ENCODE assay signal across 17 mouse cellular contexts in the genomic region with DNA sequence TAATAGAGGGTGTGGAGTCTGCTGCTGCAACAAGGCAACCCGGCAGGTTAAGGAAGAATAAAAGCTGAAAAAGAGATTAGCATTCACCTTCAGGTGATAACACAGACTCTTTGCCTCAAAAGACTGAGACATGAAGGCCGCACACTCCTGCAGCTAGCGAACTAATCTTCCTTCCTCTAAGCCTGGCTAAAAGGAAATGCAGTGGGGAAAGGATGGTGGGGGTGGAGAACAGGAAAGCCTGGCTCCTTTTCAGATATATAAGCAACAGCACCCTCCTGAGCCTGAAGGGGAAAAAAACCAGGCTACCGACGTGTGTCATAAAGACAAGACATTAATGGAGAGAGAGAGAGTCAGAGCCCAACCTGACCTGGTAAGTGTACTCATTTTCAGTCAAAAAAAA.
DNase-seq lines count a peak whose midpoint lies in the region; ATAC-seq and TF ChIP-seq lines count a peak whose summit lies in the region.
"Had no signal": no experiment of that assay in that cellular context is flagged by ENCODE, and none has a peak within 500 bp of the region (broad histone marks: within the 10 kb centered on the region; RNA-seq: fewer than 3 reads in every experiment).

No protein-coding gene starts in this region.

- H3K9ac ChIP-seq in heart, embryonic 13.5 days = no peak overlapping the region
- H3K9ac ChIP-seq in lung, postnatal 0 days (replicated peaks; ENCODE audit: low read depth) = no peak overlapping the region
- H3K9ac ChIP-seq in ES-E14 (ENCODE audit: insufficient read depth, low read depth, low read length, poor library complexity, severe bottlenecking) = no peak overlapping the region
- H3K9ac ChIP-seq in midbrain, postnatal 0 days (replicated peaks; ENCODE audit: low read length, poor library complexity, severe bottlenecking) = no peak overlapping the region
- H3K9ac ChIP-seq: liver, embryonic 15.5 days had no signal

- in situ Hi-C loops in ES-E14 (cut with MboI; ENCODE audit: low sequenced_read_pairs in 2 of 2, unreplicated experiment in 2 of 2) = no loop called here

- H3K9me3 ChIP-seq in heart, embryonic 13.5 days = no peaks in the 10 kb centered on the region
- no peaks in the 10 kb centered on the region for H3K9me3 ChIP-seq in lung, postnatal 0 days (ENCODE audit: low read length)
- no peaks in the 10 kb centered on the region for H3K9me3 ChIP-seq in ES-E14 (ENCODE audit: control insufficient read depth, insufficient read depth, low read depth, low read length)
- H3K9me3 ChIP-seq in midbrain, postnatal 0 days (ENCODE audit: low read length) = 0 out of 2 replicates have a peak, but pooled peaks cover under 1% of the 10 kb centered on the region
- H3K9me3 ChIP-seq: hindbrain, embryonic 10.5 days; limb, embryonic 10.5 days; liver, embryonic 15.5 days had no signal

- TF ChIP-seq EP300 in lung, postnatal 0 days (IDR thresholded peaks at IDR 0.05) = no peak

- peak; percentile 31; the same call in 1 of the 2 replicates for TF ChIP-seq CTCF in lung, postnatal 0 days (IDR thresholded peaks at IDR 0.05)
- peak; percentile 47; the same call in 1 of the 2 replicates for TF ChIP-seq CTCF in midbrain, postnatal 0 days (IDR thresholded peaks at IDR 0.05)

- H3K4me3 ChIP-seq in heart, embryonic 13.5 days = no peak overlapping the region
- no peak overlapping the region for H3K4me3 ChIP-seq in lung, postnatal 0 days (ENCODE audit: low read depth, low read length)
- H3K4me3 ChIP-seq in ES-E14 (ENCODE audit: insufficient read depth in 1 of 2, low read depth in 1 of 2, low read length in 2 of 2, poor library complexity in 1 of 2, severe bottlenecking in 1 of 2) = no peak overlapping the region
- no peak overlapping the region for H3K4me3 ChIP-seq in midbrain, postnatal 0 days (ENCODE audit: low read depth, low read length)
- H3K4me3 ChIP-seq: hindbrain, embryonic 10.5 days; limb, embryonic 10.5 days; liver, embryonic 15.5 days had no signal

- WGBS in heart, embryonic 13.5 days = 39% methylated on average over 5 of the region's 5 CpGs
- WGBS in lung, postnatal 0 days = 40% methylated on average over 5 of the region's 5 CpGs
- 30% methylated on average over 5 of the region's 5 CpGs for WGBS in midbrain, postnatal 0 days

- peak overlapping the region; percentile 45; the same call in 1 of the 2 replicates for H3K27ac ChIP-seq in heart, embryonic 13.5 days (replicated peaks)
- H3K27ac ChIP-seq in lung, postnatal 0 days (ENCODE audit: low read length) = no peak overlapping the region
- no peak overlapping the region for H3K27ac ChIP-seq in ES-E14 (ENCODE audit: insufficient read depth, low read depth, low read length, poor library complexity, severe bottlenecking)
- no peak overlapping the region for H3K27ac ChIP-seq in midbrain, postnatal 0 days (ENCODE audit: low read depth, low read length)
- H3K27ac ChIP-seq: hindbrain, embryonic 10.5 days; limb, embryonic 10.5 days; liver, embryonic 15.5 days had no signal

- no peaks in the 10 kb centered on the region for H3K36me3 ChIP-seq in heart, embryonic 13.5 days
- H3K36me3 ChIP-seq in lung, postnatal 0 days (ENCODE audit: insufficient read depth, low read length) = no peaks in the 10 kb centered on the region
- no peaks in the 10 kb centered on the region for H3K36me3 ChIP-seq in ES-E14 (ENCODE audit: control insufficient read depth, insufficient read depth, low read length, poor library complexity, severe bottlenecking)
- no peaks in the 10 kb centered on the region for H3K36me3 ChIP-seq in midbrain, postnatal 0 days (ENCODE audit: insufficient read depth, low read length)
- H3K36me3 ChIP-seq: hindbrain, embryonic 10.5 days; limb, embryonic 10.5 days; liver, embryonic 15.5 days had no signal

- DNase-seq in heart, adult 9 months (ENCODE audit: low spot score in 2 of 2) = no peak
- DNase-seq in lung, postnatal 0 days (ENCODE audit: low spot score) = peak; percentile 19
- DNase-seq in lung, postnatal 25 days (ENCODE audit: low spot score) = no peak
- peak; percentile 13 for DNase-seq in ES-E14 (ENCODE audit: low read depth, low spot score)
- peak; percentile 38 for DNase-seq in midbrain, postnatal 0 days (ENCODE audit: low spot score)
- DNase-seq in layer of hippocampus, postnatal 10 days (ENCODE audit: low spot score in 2 of 2) = no peak
- DNase-seq in gastrocnemius, adult 18-20 months (ENCODE audit: low spot score) = no peak
- DNase-seq: adrenal gland, adult 2 months; cerebellum, postnatal 36 days; heart, adult 11 months; kidney, adult 2 months; right cerebral cortex, postnatal 14 days; thymus, postnatal 4 days had no signal

- H3K4me2 ChIP-seq in heart, embryonic 13.5 days = no peak overlapping the region
- H3K4me2 ChIP-seq in lung, postnatal 0 days (replicated peaks; ENCODE audit: low read depth, low read length) = no peak overlapping the region
- H3K4me2 ChIP-seq in midbrain, postnatal 0 days (ENCODE audit: low read depth, low read length, poor library complexity, severe bottlenecking) = no peak overlapping the region
- H3K4me2 ChIP-seq: liver, embryonic 15.5 days had no signal

- no peaks in the 10 kb centered on the region for H3K27me3 ChIP-seq in heart, embryonic 13.5 days (replicated peaks)
- no peaks in the 10 kb centered on the region for H3K27me3 ChIP-seq in lung, postnatal 0 days (replicated peaks; ENCODE audit: insufficient read depth, low read length)
- H3K27me3 ChIP-seq in midbrain, postnatal 0 days (ENCODE audit: insufficient read depth, low read length) = no peaks in the 10 kb centered on the region
- H3K27me3 ChIP-seq: liver, embryonic 15.5 days had no signal

- peaks cover 3% of the 10 kb centered on the region; the same call in 1 of the 2 replicates for H3K4me1 ChIP-seq in heart, embryonic 13.5 days
- H3K4me1 ChIP-seq in lung, postnatal 0 days (ENCODE audit: insufficient read depth, low read depth, low read length) = no peaks in the 10 kb centered on the region
- peaks cover 2 to 12% of the 10 kb centered on the region in 2 experiments; a peak in 2 of 4 replicates for H3K4me1 ChIP-seq in ES-E14 (ENCODE audit: control insufficient read depth in 2 of 2, insufficient read depth in 2 of 2, low read length in 2 of 2, poor library complexity in 1 of 2)
- peaks cover 8% of the 10 kb centered on the region; the same call in 1 of the 2 replicates for H3K4me1 ChIP-seq in midbrain, postnatal 0 days (ENCODE audit: insufficient read depth, low read length)
- H3K4me1 ChIP-seq: limb, embryonic 10.5 days; liver, embryonic 15.5 days had no signal

- ATAC-seq in heart, embryonic 13.5 days (ENCODE audit: extremely low read depth, insufficient number of reproducible peaks, low FRiP score, low TSS enrichment) = no peak
- ATAC-seq in lung, postnatal 0 days = no peak
- no peak for ATAC-seq in midbrain, postnatal 0 days (ENCODE audit: low FRiP score)

TF ChIP-seq in ES-E14, 5 proteins besides CTCF, POLR2A, EP300 and RAD21:
- no peak for TF ChIP-seq ZNF384 (IDR thresholded peaks at IDR 0.05; ENCODE audit: low read depth, low read length)
- TF ChIP-seq CHD2 (IDR thresholded peaks at IDR 0.05; ENCODE audit: low read depth, low read length) = no peak
- no peak for TF ChIP-seq ZC3H11A (IDR thresholded peaks at IDR 0.05; ENCODE audit: borderline replicate concordance, low read depth, low read length)
- TF ChIP-seq MAFK (IDR thresholded peaks at IDR 0.05; ENCODE audit: insufficient read depth, low read depth, low read length) = no peak
- no peak for TF ChIP-seq HCFC1 (IDR thresholded peaks at IDR 0.05; ENCODE audit: borderline replicate concordance, insufficient read depth, low read length)

Comparison
In these comparisons a context has a peak if more than half of its experiments do, and no peak if none do; other contexts are left out.
1. DNase-seq: peak in lung, postnatal 0 days (single experiment), ES-E14 (single experiment) and midbrain, postnatal 0 days (single experiment); none in heart, adult 9 months (0 of 2), lung, postnatal 25 days (single experiment), layer of hippocampus, postnatal 10 days (0 of 2) and gastrocnemius, adult 18-20 months (single experiment).